Mouse (Mus musculus): ENCODE results near the gene Retreg3.
A peak's percentile ranks its signal among the peaks of the same experiment; 100 is the strongest.

Gene Retreg3

GRCm38 (mm10) chr11:101078121-101078520 is 41.6 kb downstream of the Retreg3 start, which contains the start of gene Hsd17b1:
Gene Hsd17b1 (plus strand): TSS chr11:101078411.
- DNase-seq (ENCODE audit: low read depth): no peak

GRCm38 (mm10) chr11:101071810-101072428 is 47.8 kb downstream of the Retreg3 start:
- DNase-seq (ENCODE audit: low read depth): no peak

- no peak for DNase-seq (ENCODE audit: low read depth)
Measured at GRCm38 (mm10) chr11:101070987-101071386, 48.7 kb downstream of the Retreg3 start.

DNA sequence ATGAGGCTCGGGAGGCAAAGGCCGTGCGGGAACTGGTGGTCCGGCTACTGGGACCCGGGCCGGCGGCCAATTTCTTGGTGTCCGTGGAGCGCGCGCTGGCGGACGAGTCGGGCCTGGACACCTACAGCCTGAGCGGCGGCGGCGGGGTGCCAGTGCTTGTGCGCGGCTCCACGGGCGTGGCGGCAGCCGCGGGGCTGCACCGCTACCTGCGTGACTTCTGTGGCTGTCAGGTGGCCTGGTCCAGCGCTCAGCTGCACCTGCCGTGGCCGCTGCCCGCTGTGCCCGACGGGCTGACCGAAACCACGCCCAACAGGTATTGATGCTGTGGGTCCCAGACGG is 49.5 kb downstream of the Retreg3 start:
- DNase-seq (ENCODE audit: low read depth): no peak

DNA sequence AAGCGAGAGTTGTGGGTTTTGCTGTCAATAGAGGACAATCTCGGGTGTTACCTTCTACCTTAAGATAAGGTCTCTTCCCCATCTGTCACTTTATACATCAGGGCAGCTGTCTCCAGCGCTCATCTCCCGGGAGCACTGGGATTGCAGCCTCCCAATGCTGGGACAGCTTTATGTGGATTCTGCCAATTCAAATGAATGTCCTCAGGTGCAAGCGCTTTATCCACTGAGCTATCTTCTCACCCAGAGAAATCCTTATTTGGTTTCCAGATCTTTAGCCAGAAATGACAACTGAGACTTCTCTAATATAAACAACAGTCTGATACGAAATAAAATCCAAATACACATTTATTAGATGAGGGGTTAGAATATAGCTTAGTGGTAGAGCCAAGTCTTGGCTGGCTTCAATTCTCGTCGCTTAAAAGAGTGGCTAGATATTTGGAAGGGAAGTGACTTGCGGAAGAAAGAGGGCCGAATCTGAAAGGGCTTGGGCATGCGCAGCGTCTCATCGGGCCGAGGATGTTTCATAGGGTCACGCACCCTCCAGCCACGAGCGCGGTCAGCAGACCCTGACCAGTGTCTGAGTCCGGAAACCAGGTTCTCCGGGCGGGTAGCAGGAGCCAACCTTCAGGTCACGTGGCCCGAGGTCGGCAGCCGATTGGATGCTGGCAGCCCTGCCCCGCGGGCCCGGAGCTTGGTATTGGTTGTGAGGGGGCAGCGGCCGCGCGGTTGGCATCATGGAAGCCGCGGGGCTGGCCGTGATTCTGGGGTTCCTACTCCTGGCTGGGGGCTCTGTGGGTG is 50.1 kb downstream of the Retreg3 start, which contains the start of gene Naglu:
Gene Naglu, plus strand, starts transcription at position 622 of the 798 bp plus-strand sequence.
- peak; percentile 96 for DNase-seq (ENCODE audit: low read depth)

GRCm38 (mm10) chr11:101066549-101067412 is 52.9 kb downstream of the Retreg3 start:
- peak; percentile 90 for DNase-seq (ENCODE audit: low read depth)

DNA sequence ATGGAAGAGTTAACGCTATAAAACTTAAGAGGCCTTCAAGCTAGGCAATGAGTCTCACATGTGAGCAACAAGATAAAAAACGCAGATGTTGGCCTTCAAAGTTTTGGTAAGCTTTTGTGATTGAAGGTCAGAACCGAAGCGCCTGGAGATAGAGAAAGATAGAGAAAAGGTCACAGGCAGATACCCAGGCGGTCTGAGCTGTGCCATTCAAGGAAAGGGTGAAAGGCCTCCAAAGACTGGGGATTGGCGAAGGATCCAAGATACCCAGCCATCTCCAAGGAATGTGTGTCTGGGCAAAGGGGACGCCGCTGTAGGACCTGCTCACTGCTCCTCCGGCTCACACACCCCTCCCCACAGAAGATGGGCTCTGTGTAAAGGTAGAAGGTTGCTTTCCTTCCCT is 54.7 kb downstream of the Retreg3 start:
- no peak for DNase-seq (ENCODE audit: low read depth)

- no peak for DNase-seq (ENCODE audit: low read depth)
Measured at GRCm38 (mm10) chr11:101064462-101064861, 55.2 kb downstream of the Retreg3 start.

DNA sequence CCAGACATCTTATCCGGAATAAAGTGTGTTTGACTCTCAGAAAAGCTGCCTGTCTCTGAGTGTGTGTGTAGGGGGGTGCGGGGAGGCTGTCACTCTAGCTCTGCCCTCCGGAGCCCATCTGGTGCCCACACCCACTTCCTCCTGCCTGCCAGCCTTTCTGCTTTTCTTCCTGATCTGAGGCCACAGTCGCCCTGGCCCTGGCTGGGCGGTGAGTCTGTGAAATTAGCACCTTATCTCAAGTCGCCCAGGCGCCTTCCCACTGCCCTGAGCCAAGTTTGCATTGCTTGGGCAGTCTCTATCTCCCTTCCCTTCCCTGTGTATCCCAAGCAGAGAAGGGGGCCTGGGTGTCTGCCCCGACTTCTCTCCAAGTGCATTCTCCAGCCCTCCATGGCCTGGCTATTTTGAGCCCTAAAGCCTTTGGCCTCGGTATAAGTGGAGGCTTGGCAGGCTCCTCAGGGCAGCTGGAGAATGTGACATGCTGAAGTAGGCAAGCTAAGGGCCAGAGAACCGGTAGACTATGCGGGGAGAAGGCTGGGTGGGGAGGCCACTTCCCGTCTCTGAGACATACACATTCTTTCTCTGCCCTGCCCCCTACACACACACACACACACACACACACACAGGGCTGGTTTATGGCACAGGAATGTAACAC is 55.9 kb downstream of the Retreg3 start:
- peak; percentile 75 for DNase-seq (ENCODE audit: low read depth)

- no peak for DNase-seq (ENCODE audit: low read depth)
Measured at GRCm38 (mm10) chr11:101062971-101063675, 56.6 kb downstream of the Retreg3 start.

GRCm38 (mm10) chr11:101062165-101062884 is 57.4 kb downstream of the Retreg3 start:
- peak; percentile 62 for DNase-seq (ENCODE audit: low read depth)

GRCm38 (mm10) chr11:101061049-101061448 is 58.6 kb downstream of the Retreg3 start:
- no peak for DNase-seq (ENCODE audit: low read depth)

GRCm38 (mm10) chr11:101060126-101060525 is 59.6 kb downstream of the Retreg3 start:
- peak; percentile 96 for DNase-seq (ENCODE audit: low read depth)

DNA sequence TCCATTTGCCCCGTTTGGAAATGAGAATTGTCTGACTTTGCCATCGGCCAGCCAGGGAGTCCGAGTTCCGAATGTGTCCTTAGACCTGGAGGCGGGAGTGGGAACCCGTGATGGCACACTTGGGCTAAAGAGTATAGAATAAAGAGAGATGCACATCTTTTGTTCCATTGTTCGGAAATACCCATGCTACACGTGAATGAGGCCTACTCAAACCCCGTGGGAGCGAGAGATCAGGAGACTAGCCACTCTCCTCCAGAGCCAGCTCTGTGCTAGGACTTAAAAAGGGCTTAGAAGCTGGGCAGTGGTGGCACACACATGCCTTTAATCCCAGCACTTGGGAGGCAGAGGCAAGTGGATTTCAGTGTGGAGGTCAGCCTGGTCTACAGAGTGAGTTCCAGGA is 60.2 kb downstream of the Retreg3 start:
- no peak for DNase-seq (ENCODE audit: low read depth)

GRCm38 (mm10) chr11:101058726-101059125 is 61.0 kb downstream of the Retreg3 start:
- DNase-seq (ENCODE audit: low read depth): no peak

DNA sequence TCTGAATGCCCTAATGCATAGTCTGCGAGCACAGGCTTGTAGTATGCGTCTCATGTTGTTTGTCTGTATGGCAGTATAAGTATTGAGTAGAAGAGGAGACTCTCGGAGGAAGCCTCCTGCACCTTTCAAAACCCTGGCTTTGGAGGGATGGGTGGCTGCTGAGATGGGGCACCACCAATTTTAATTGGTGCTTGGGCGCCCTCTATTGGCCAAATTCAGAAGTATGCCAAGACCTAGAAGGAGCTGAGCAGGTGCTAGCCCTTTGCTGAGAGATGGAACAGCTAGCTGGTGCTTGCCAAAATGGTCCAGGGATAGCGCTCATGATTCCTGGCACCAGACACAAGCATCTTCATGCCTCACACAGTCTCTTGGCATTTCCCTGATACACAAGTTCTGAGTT is 61.8 kb downstream of the Retreg3 start:
- DNase-seq (ENCODE audit: low read depth): peak; percentile 93

GRCm38 (mm10) chr11:101056885-101057284 is 62.8 kb downstream of the Retreg3 start:
- peak; percentile 79 for DNase-seq (ENCODE audit: low read depth)

DNA sequence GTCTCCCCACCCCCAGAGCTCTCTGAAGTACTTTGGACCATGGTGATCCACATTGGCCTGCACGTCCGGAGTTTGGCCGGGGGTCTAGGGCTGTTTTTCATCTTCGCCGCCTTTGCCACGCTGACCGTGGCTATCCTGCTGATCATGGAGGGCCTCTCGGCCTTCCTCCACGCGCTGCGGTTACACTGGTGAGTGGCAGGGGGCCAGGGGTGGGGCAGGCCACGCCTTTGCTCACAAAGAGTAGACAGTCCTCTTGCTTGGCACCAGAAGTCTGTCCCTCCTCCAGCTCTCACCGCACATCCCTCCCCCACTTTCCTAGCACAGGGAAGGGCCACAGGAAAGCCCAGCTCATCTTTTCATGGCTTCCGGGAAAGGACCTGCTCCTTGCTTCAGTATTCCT is 64.3 kb downstream of the Retreg3 start:
- DNase-seq (ENCODE audit: low read depth): no peak

DNA sequence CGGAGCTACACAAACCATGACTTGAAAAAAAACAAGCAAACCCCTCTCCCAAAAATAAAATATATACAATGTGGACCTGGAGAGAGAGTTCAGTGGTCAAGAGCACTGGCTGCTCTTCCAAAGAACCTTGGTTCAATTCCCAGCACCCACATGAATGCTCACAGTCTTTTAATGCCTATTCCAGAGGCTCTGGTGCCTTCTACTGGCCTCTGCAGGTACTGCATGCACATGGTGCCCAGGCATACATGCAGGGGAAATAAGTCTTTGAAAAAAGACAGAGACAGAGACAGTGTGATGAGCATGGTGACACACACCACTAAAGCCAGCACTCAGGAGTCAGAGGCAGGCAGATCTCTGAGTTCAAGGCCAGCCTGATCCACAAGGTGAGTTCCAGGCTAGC is 65.7 kb downstream of the Retreg3 start:
- peak; percentile 39 for DNase-seq (ENCODE audit: low read depth)

DNA sequence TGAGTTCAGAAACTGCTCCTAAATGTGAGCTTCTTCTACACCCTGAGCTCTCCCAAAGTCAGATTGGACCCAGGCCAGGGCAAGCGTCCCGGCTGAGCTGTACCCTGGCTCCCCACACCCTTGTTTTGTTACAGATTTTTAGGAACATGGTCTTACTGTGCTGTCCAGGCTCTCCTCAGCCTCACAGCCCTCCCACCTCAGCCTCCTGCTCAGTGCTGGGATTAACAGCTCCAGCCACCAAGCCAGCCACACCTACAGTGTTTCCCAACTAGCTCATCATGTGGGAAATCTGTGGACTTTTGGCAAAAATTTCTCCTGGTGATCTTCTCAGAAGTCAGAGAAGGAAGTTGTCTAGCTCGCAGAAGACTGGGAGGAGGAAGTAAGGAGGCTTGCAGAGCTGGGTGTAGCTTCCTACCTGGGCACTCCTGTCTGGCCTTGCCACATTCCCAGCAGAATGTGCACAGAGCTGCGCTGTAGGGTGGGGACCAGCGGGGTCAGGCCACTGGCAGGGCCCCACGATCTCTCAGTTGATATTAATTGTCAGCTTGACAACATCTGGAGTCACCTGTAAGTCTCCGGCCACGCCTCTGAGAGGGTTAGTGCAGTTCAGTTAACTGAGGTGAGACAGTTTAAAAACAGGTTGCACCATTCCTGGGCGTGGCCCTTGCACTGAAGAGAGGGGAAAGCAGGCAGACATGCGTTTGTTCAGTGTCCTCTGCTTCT is 66.8 kb downstream of the Retreg3 start:
- no peak for DNase-seq (ENCODE audit: low read depth)

Measured in NIH3T3 (cell line).